Mouse (Mus musculus): Measurements from ENCODE around the gene Atp5g1.

- TF ChIP-seq POLR2A (IDR thresholded peaks at IDR 0.05; ENCODE audit: borderline replicate concordance, low read depth, low read length) (no peak), CTCF (IDR thresholded peaks at IDR 0.05; ENCODE audit: low read depth, low read length) (no peak)
Observed at GRCm38 (mm10) chr11:96034116-96034515, 41.4 kb downstream of the Atp5g1 start.
